Mouse (Mus musculus): ENCODE results near the gene Smg6.

- TF ChIP-seq CTCF (IDR thresholded peaks at IDR 0.05; ENCODE audit: extremely low read depth, insufficient read length, insufficient replicate concordance, low read depth, low read length) (no peak), POLR2A (IDR thresholded peaks at IDR 0.05; ENCODE audit: low read depth, low read length) (no peak)
These were observed 138.6 kb downstream of the Smg6 start for GRCm38 (mm10) chr11:75064266-75064665.
